Mouse (Mus musculus): ENCODE data around the gene Gm5617. TPM values are rescaled to one million over a fixed set of nuclear protein-coding genes. Genes with fewer than 3 reads are reported as not detected.
"Not testable (repeated sequence)": the region's sequence is repeated elsewhere in the genome, so short reads cannot be mapped to it uniquely, and the experiment has no call there.

Gene Gm5617
- polyA plus RNA-seq, 1 experiment = 102 TPM

DNA sequence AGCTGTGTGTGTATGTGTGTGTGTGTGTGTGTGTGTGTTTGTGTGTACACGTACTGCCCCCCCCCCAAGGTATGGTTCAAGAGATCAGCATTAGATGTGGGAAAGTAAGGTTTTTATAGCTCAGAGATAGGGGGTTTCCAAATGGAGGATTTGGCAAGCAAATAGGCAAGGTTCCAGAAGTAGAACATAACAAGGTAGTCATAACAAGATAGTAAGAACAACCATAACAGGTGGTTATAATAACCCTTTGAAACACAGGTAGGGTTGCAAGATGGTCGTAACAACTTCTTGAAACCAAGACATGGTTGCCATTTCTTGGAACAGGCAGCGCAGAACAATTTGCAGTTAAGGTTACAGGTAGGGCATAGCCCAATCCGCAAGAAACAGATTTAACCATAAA, 31.3 kb downstream of the Gm5617 start:
- H3K27me3 ChIP-seq (replicated peaks) = no peaks in the 10 kb centered on the region
- TF ChIP-seq FLI1 (IDR thresholded peaks at IDR 0.05; ENCODE audit: low read length) (no peak), GATA1 (IDR thresholded peaks at IDR 0.05; ENCODE audit: borderline replicate concordance, low read length) (no peak)
- H3K9me3 ChIP-seq = no peaks in the 10 kb centered on the region
- no peak overlapping the region for H3K4me3 ChIP-seq (replicated peaks)
- H3K4me1 ChIP-seq = peaks cover 2% of the 10 kb centered on the region; the same call in 1 of the 2 replicates
- no peaks in the 10 kb centered on the region for H3K36me3 ChIP-seq (replicated peaks; ENCODE audit: low read length)

GRCm38 (mm10) chr9:48531294-48531693, 36.1 kb downstream of the Gm5617 start:
- H3K9me3 ChIP-seq = peaks cover 9% of the 10 kb centered on the region; the same call in 1 of the 2 replicates
- TF ChIP-seq GATA1 (IDR thresholded peaks at IDR 0.05; ENCODE audit: borderline replicate concordance, low read length) (no peak), FLI1 (IDR thresholded peaks at IDR 0.05; ENCODE audit: low read length) (no peak)
- H3K4me3 ChIP-seq (replicated peaks) = no peak overlapping the region
- H3K27me3 ChIP-seq (replicated peaks) = no peaks in the 10 kb centered on the region
- peaks cover 30% of the 10 kb centered on the region for H3K4me1 ChIP-seq
- no peaks in the 10 kb centered on the region for H3K36me3 ChIP-seq (replicated peaks; ENCODE audit: low read length)

- TF ChIP-seq FLI1 (IDR thresholded peaks at IDR 0.05; ENCODE audit: low read length) (no peak), GATA1 (IDR thresholded peaks at IDR 0.05; ENCODE audit: borderline replicate concordance, low read length) (no peak)
- Histone ChIP-seq H3K9me3 (peaks cover 9% of the 10 kb centered on the region; the same call in 1 of the 2 replicates), H3K4me1 (peaks cover 36% of the 10 kb centered on the region), H3K27me3 (replicated peaks) (peaks cover under 1% of the 10 kb centered on the region), H3K36me3 (replicated peaks; ENCODE audit: low read length) (no peaks in the 10 kb centered on the region), H3K4me3 (replicated peaks) (no peak overlapping the region)
Measured at GRCm38 (mm10) chr9:48532203-48532602, 37.0 kb downstream of the Gm5617 start.

DNA sequence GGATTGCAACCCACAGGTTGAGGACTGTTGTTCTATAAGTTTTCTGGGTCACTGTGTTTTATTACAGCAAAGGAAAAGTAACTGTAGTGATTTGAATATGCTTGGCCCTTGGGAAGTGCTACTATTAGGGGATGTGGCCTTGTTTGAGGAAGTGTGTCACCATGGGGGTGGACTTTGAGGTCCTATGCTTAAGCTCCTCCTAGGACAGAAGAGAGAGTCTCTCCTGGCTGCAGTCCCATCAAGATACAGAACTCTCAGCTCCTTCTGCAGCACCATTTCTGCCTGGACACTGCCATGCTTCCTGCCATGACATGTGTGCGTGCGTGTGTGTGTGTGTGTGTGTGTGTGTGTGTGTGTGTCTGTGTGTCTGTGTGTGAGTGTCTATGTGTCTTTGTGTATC, 37.5 kb downstream of the Gm5617 start:
- Histone ChIP-seq H3K4me3 (replicated peaks) (peak overlapping the region; percentile 53), H3K9me3 (peaks cover 9% of the 10 kb centered on the region; the same call in 1 of the 2 replicates), H3K36me3 (replicated peaks; ENCODE audit: low read length) (no peaks in the 10 kb centered on the region), H3K4me1 (peaks cover 38% of the 10 kb centered on the region), H3K27me3 (replicated peaks) (peaks cover 2% of the 10 kb centered on the region)
- no peak for TF ChIP-seq GATA1 (IDR thresholded peaks at IDR 0.05; ENCODE audit: borderline replicate concordance, low read length)
- no peak for TF ChIP-seq FLI1 (IDR thresholded peaks at IDR 0.05; ENCODE audit: low read length)

DNA sequence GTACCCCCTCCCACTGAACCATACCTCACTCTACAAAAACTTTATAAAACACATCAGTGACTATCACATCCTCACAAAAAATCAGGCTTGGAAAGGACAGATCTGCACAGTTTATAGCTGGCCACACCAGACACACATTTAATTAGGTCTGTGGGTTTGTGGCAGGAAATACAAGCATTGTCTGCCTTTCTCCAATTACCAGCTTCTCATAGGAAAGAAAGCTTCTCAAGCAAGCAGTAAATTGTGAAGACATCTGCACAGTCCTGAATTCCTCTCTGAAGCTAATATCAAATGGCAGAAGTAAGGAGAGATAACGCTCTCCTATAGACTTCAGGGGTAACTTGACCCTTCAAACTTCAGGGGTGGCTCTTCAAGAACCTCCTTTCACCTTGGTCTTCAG, 41.2 kb downstream of the Gm5617 start:
- Histone ChIP-seq H3K36me3 (replicated peaks; ENCODE audit: low read length) (peaks cover 4% of the 10 kb centered on the region), H3K9me3 (peaks cover 27% of the 10 kb centered on the region), H3K4me3 (replicated peaks) (no peak overlapping the region), H3K4me1 (peaks cover 48% of the 10 kb centered on the region), H3K27me3 (replicated peaks) (peaks cover 13% of the 10 kb centered on the region)
- TF ChIP-seq FLI1 (IDR thresholded peaks at IDR 0.05; ENCODE audit: low read length) (no peak), GATA1 (IDR thresholded peaks at IDR 0.05; ENCODE audit: borderline replicate concordance, low read length) (no peak)

DNA sequence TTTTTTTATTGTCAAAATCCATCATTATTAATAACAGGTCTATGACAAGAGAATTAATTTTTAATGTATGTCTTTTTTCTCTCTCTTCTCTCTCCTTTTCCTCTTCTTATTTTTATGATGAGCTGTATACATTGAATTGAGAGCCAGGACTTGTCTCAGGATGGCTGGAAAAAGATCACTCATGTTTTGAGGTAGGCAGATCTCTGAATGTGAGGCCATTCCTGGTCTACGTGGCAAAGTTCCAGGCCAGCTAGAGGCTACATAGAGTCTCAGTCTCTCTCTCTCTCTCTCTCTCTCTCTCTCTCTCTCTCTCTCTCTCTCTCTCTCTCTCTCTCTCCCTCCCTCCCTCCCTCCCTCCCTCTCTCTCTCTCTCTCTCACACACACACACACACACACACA, 42.4 kb downstream of the Gm5617 start:
- Histone ChIP-seq H3K27me3 (replicated peaks) (peaks cover 13% of the 10 kb centered on the region), H3K4me1 (peaks cover 36% of the 10 kb centered on the region), H3K9me3 (peaks cover 33% of the 10 kb centered on the region)
- H3K36me3 ChIP-seq (replicated peaks; ENCODE audit: low read length); H3K4me3 ChIP-seq (replicated peaks): not testable (repeated sequence)

DNA sequence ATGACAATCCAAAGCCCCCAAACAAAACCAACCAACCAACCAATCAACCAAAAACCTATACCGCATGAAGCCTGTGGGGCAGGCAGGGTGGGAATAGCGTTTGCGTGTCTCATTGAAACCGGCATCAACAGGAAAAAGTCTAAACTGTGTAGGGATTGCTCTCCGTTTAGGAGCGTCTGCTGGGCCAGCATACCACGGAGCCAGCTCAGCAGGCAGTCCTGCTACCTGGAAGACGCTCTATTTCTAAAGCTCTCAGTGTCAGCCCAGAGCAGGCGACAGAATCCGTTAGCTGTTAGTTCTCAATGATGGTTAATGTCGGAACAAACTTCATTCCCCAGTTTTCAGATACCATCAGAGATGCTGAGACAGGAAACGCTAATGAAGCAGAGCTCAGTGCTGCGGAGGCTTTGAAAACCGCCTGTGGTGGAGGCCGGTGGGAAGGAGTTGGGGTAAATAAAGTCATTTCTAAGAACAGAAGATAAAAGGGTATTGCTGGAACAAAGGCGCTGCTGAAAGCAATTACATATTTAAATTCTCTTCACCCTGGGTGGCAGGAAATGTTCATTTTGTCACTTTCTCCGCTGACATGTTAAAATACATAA, 42.9 kb downstream of the Gm5617 start:
- TF ChIP-seq GATA1 (IDR thresholded peaks at IDR 0.05; ENCODE audit: borderline replicate concordance, low read length) (no peak), FLI1 (IDR thresholded peaks at IDR 0.05; ENCODE audit: low read length) (no peak)
- Histone ChIP-seq H3K4me3 (replicated peaks) (peak overlapping the region; percentile 74), H3K4me1 (peaks cover 31% of the 10 kb centered on the region), H3K9me3 (peaks cover 38% of the 10 kb centered on the region), H3K27me3 (replicated peaks) (peaks cover 13% of the 10 kb centered on the region), H3K36me3 (replicated peaks; ENCODE audit: low read length) (peaks cover 4% of the 10 kb centered on the region)

- peak overlapping the region; percentile 64 for H3K4me3 ChIP-seq (replicated peaks)
- peaks cover 43% of the 10 kb centered on the region for H3K9me3 ChIP-seq
- H3K4me1 ChIP-seq = peaks cover 26% of the 10 kb centered on the region
- H3K36me3 ChIP-seq (replicated peaks; ENCODE audit: low read length) = peaks cover 4% of the 10 kb centered on the region
- TF ChIP-seq GATA1 (IDR thresholded peaks at IDR 0.05; ENCODE audit: borderline replicate concordance, low read length) (no peak), FLI1 (IDR thresholded peaks at IDR 0.05; ENCODE audit: low read length) (no peak)
- peaks cover 13% of the 10 kb centered on the region for H3K27me3 ChIP-seq (replicated peaks)
Measured at GRCm38 (mm10) chr9:48538688-48539087, 43.4 kb downstream of the Gm5617 start.

Other genes with a start within 250 kb of the Gm5617 start
- gene Nxpe2, start 142.0 kb upstream of the Gm5617 start, polyA plus RNA-seq (2012; ENCODE audit: insufficient read depth, low replicate concordance) = 1.3 TPM in 1 of 2 replicates, not detected in the other
- gene Rexo2, start 14.8 kb upstream of the Gm5617 start, polyA plus RNA-seq (2012; ENCODE audit: insufficient read depth, low replicate concordance) = 36.1 and 212 TPM in 2 replicates
- 4.6 and 17.8 TPM in 2 replicates for gene Rbm7, start 143 bp upstream of the Gm5617 start, polyA plus RNA-seq (2012; ENCODE audit: insufficient read depth, low replicate concordance)
- not detected in 2 replicates for gene Nnmt, start 109.7 kb downstream of the Gm5617 start, polyA plus RNA-seq (2012; ENCODE audit: insufficient read depth, low replicate concordance)